Mouse (Mus musculus) gastrocnemius, postnatal 4 days (tissue): Measurements from ENCODE around the gene Serpina1d. TPM values are rescaled to one million over a fixed set of nuclear protein-coding genes. Genes with fewer than 3 reads are reported as not detected.
"Not testable (repeated sequence)": the region's sequence is repeated elsewhere in the genome, so short reads cannot be mapped to it uniquely, and the experiment has no call there.

Experiments
- DNase-seq, 2 experiments: peaks; one replicate each; pipeline ENCODE4 v3.0.0; 2021 to 2022; ENCODE audit warnings: low spot score in 2 of 2, mixed read lengths in 2 of 2
- long read RNA-seq, 2 experiments: library from polyadenylated mRNA; stranded (forward); transcript quantifications; one replicate each; pipeline ENCODE4 v2.0.0; 2021
- total RNA-seq, 2 experiments: library from RNA; stranded (reverse); gene quantifications; 2 replicates each; pipeline ENCODE4 v1.2.3; 2021

Gene Serpina1d
- total RNA-seq = 10 to 100 TPM in 1 of 2 experiments, 1 to 10 TPM in 1; 1.1 to 11.4 TPM
- long read RNA-seq, experiment 1 = 0 reads
- long read RNA-seq, experiment 2 = 0 reads

DNA sequence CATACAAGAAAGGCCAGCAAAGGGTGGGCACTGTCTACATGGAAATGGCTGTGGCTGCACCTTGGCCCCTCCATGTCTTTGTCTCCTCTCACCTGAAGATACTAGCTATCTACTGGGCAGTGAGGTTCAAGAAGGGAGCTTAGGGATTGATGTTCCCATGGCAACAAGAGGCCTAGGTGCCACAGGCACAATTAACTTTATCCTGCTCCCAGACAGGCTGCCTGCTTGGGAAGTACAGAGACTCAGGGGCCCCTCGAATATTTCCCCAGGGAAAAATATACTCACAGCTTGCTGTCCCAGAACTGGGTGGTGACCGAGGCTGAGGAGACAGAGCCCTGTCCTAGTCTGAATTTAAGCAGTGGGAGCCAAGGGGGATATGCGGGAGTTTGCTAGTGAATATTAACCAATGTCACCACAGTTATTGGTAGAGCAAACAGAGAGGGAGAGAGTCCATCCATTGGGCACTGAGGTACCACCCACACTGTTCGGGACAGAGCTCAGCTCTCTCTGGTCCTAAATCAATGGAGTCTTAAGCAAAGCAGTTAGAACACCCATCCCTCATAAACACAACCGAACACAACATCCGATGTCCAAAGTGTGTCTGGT is at the start of gene Serpina1d:
Gene Serpina1d (minus strand): TSS at position 347 of the 606 bp plus-strand sequence.
- DNase-seq = not testable (repeated sequence)

DNA sequence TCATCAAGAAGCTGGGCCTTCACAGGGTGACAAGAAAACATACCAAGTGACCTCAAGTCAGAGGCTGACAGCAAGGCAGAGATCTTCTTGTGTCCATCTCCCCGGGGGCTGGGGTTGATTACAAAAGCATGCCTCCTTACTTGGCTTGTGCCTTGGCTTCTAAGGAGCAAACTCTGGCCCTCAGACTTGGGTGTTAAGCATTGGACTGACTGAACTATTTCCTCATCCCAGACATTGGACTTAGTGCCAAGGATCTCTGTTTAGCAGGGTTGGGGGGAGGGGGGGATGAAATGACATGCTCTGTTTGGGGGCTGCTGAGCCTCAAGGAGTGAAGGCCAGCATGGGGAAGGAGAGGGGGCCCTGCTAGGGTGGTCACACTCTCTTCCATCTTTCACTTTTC is 2.8 kb downstream of the Serpina1d start:
- DNase-seq = not testable (repeated sequence)

DNA sequence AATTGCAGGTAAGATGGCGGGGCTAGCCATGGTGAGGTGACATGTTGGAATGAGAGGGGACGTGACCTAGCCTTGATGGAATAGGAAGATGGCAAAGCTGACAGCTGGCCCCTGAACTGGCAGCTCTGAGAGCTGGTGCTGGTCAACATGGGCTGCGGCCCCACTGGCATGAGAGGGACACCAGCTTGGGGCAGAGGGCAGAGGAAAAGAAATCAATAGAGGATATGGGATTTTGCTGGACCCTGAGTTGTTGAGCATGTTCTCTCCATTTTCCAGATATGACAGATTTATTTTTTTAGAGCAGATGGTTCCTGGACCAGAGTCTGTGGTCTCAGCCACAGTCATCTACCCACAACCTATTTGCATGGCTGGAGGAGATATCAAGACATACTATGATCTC is 10.3 kb downstream of the Serpina1d start:
- not testable (repeated sequence) for DNase-seq

DNA sequence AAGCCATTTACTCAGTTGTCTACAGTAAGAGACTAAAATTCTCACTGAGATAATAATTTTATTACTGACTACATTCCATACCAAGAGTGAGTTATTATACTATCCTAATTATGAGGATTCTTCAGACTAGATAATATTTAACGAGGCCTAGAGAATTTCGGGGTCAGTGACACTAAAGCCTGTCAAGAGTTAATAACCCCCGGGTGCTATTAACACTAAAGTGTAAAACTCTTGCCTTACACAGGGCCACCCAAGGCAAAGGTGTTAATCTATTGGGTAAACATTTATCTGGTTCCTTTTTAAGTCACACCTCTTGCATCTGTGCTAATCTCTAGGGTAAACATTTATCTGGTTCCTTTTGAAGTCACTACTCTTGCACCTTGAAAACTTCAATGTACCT is 13.1 kb downstream of the Serpina1d start:
- not testable (repeated sequence) for DNase-seq

DNA sequence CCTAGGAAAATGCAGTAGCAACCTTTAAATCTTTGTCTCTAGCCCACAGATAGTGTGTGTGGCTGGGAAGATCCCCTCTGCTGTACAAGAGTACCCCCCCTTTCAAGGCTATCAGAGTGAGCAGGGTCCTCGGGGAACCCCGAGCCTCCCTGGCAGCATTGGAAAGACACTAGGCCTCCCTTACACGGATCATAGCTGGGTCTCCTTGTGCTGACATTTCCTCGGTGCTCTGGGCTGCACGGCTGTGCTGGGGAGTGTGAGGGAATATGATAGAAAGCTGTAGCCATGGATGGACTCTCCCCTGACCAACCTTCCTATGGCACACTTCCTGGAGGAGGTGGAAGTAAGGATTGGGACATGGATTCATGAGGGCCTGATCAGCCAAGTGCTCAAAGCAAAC is 27.4 kb downstream of the Serpina1d start:
- not testable (repeated sequence) for DNase-seq

DNA sequence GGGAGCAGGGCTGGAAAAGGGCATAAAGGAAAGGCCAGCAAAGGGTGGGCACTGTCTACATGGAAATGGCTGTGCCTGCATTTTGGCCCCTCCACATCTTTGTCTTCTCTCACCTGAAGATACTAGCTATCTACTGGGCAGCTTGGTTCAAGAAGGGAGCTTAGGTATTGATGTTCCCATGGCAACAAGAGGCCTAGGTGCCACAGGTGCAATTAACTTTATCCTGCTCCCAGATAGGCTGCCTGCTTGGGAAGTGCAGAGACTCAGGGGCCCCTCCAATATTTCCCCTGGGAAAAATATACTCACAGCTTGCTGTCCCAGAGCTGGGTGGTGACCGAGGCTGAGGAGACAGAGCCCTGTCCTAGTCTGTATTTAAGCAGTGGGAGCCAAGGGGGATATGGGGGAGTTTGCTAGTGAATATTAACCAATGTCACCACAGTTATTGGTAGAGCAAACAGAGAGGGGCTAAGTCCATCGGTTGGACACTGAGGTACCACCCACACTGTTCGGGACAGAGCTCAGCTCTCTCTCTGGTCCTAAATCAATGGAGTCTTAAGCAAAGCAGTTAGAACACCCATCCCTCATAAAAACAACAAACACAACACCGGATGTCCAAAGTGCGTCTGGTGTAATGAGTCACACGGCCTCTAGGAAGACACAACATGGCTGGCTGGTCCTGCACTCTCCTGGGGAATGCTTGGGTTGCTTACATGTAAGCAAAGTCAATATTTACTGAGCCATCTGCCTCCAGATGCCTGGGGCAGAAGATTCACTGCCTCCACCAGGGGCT is 35.4 kb downstream of the Serpina1d start:
- DNase-seq = not testable (repeated sequence)

DNA sequence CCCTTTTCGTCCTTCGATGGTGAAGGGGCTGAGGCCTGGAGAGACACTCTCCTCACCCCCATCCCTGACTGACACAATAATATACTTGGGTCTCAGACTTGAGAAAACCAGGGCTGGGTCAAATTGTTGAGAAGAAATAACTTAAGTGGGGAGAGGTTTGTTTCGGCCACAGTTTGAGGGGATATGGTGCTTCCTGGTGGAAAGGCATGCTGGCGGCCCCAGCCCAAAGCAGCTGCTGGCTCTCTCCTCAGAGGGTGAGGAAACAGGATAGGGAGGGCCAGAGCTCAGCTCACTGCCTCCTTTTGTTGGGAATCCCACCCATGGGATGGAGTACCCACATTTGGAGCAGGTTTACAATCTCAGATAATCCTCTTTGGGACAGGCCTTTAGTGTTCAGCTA is 37.8 kb downstream of the Serpina1d start:
- not testable (repeated sequence) for DNase-seq

DNA sequence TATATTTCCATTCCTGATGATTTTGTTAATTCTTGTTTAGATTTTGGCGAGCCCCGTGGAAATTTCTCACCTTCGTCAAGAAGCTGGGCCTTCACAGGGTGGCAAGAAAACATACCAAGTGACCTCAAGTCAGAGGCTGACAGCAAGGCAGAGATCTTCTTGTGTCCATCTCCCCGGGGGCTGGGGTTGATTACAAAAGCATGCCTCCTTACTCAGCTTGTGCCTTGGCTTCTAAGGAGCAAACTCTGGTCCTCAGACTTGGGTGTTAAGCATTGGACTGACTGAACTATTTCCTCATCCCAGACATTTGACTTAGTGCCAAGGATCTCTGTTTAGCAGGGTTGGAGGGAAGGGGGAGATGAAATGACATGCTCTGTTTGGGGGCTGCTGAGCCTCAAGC is 38.3 kb downstream of the Serpina1d start:
- not testable (repeated sequence) for DNase-seq

Other genes starting within 250 kb of the Serpina1d start
- gene Ppp4r4, start 241.3 kb downstream of the Serpina1d start, total RNA-seq = under 1 TPM; 0.70 to 0.88 TPM
- under 1 TPM in 1 of 2 experiments, not detected in 1; 0.54 TPM for gene Serpina10, start 142.1 kb downstream of the Serpina1d start, total RNA-seq
- gene Serpina6, start 116.4 kb downstream of the Serpina1d start, total RNA-seq = not detected
- gene Serpina16, start 97.5 kb downstream of the Serpina1d start, total RNA-seq = not detected
- not detected for gene Serpina1f, start 78.1 kb downstream of the Serpina1d start, total RNA-seq
- gene Serpina1b, start 56.8 kb upstream of the Serpina1d start, total RNA-seq = 10 to 100 TPM in 1 of 2 experiments, 1 to 10 TPM in 1; 2.0 to 25.0 TPM
- gene Serpina1a, start 90.0 kb upstream of the Serpina1d start, total RNA-seq = 1 to 10 TPM in 1 of 2 experiments, under 1 TPM in 1; 0.93 to 9.3 TPM
- 1 to 10 TPM; 1.1 to 7.3 TPM for gene Serpina1c, start 131.3 kb upstream of the Serpina1d start, total RNA-seq
- 10 to 100 TPM in 1 of 2 experiments, under 1 TPM in 1; 0.76 to 12.7 TPM for gene Serpina1e, start 185.4 kb upstream of the Serpina1d start, total RNA-seq
- gene Serpina11, start 216.4 kb upstream of the Serpina1d start, total RNA-seq = under 1 TPM in 1 of 2 experiments, not detected in 1; 0.70 TPM
- not detected for gene Serpina9, start 240.2 kb upstream of the Serpina1d start, total RNA-seq